Mouse (Mus musculus): ENCODE data around the gene Gm960.

The Gm960 gene

DNA sequence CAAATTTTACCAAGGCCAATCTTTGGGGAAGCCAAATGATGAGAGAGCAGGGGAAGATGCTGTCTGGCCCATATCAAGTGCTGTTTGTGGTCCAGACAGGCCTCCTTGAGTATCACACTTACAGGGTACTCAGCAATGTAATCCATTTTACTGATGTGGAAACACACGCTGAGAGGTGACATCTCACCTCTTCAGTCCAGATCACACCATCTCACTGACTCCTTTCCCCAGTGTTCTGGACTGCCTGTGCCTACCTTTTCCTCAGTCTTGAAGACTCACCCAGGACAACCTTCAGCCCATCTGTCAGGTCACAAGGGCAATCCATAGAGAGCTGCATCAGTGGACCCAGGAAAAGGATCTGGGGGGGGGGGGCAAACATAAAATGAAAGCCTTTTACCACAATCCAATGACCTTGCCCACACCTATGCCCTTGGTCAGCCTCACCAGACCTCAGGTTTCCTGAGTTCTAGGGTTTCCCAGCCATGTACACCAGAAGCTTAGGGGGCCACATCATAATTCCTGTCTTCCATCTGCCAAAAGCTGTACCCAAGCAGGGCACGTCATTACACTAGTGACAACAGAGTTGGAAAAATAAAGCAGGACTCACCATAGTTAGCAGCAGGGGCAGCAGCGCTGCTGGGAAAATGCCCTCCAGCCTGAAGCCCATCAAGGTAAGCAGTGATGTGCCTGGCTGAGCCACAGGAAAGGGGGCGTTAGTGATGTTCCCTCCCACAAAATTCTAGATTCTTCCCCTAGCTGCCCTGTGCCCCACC lies 73.9 kb downstream of the Gm960 start:
- no peak for DNase-seq (ENCODE audit: low spot score in 2 of 2)

DNA sequence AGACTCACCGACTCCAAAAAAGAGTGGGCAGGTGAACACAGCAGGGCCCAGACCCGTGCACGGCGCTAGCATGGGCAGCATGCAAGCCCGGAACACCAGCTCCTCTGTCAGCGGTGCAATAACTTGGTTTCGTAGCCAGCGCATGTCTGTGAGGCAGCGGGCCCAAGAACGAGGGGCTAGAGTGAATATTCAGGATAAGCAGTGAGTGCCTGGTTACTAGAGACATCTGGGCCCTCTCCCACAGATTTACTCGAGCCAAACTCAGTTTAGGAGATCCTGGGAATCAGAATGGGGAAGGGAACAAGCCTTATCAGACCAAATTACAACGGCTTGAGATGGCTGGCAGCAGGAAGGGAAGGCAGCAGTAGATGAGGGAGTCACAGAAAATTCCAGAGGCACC lies 74.5 kb downstream of the Gm960 start:
- DNase-seq (ENCODE audit: low spot score in 2 of 2): no peak

DNA sequence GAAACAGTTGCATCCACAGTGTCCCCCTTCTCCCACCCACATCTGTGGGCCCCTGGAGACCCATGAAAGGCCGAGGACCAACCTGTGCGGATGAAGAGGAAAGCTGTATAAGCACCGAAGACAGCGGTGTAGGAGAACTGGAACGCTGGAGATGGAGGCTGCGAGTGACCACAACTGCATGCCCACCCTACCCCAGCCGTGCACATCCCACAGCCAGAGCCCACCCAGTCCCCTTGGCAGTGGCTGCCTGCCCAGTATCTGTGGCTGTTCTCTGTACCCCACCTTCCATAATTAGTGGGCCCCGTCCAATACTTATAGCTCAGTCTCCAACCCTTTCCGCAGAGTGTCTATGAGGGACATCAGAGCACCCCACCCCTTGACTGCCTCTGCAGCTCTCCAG lies 75.0 kb downstream of the Gm960 start:
- no peak for DNase-seq (ENCODE audit: low spot score in 2 of 2)

DNA sequence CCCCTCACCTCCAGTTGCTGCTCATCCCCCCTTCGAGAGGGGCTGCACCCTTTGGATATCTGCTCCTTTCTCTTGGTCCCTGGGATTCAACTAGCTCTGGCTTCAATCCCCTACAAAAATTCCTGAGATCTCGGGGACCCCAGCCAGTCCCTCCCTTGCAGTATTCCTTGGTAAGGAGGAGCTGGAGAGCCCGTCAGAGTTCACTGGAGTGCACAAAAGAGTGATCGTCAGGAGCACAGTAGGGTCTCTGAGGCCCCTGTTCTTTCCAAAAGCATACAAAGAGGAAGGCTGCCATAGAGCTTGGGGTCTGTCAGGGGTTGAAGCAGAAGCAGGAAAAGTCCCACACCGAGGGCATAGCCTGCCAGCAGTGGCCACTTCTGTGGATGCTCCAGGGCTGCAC lies 75.7 kb downstream of the Gm960 start:
- no peak for DNase-seq (ENCODE audit: low spot score in 2 of 2)

DNA sequence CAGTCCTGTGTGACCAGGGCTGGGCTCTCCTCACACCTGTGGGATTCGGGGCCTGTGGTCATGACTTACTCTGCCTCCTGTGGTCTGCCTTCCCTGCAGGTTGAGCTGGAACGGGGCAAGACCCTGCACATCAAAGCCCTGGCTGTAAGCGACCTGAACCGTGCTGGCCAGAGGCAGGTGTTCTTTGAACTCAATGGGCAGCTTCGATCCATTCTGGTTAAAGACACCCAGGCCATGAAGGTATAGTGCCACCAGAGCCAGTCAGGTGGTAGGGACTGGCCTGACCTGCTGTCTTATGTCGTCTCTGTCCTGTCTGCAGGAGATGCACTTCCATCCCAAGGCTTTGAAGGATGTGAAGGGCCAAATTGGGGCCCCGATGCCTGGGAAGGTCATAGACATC lies 77.7 kb downstream of the Gm960 start:
- no peak for DNase-seq (ENCODE audit: low spot score in 2 of 2)

DNA sequence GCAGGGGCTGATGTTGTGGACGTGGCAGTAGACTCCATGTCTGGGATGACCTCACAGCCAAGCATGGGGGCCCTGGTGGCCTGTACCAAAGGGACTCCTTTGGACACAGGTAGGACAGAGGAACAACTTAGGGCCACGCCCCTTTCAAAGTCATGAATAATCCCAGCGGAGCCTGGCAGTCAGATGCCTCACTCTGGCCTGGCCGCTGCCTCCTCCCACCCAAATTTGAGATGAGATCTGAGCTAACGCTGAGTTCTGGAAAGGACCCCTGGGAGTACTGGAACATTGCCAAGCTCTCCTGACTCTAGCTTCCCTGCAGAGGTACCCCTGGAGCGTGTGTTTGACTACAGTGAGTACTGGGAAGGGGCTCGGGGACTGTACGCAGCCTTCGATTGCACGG lies 79.0 kb downstream of the Gm960 start:
- no peak for DNase-seq (ENCODE audit: low spot score in 2 of 2)

DNA sequence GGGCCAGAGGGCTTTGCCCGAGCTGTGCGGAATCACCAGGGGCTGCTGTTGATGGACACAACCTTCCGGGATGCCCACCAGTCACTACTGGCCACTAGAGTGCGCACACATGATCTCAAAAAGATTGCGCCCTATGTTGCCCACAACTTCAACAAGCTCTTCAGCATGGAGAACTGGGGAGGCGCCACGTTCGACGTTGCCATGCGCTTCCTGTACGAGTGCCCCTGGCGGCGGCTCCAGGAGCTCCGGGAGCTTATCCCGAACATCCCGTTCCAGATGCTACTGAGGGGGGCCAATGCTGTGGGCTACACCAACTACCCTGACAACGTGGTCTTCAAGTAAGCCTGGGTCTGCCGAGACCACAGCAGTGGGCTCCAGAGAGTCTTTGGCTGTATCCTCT lies 80.3 kb downstream of the Gm960 start:
- DNase-seq (ENCODE audit: low spot score in 2 of 2): no peak

DNA sequence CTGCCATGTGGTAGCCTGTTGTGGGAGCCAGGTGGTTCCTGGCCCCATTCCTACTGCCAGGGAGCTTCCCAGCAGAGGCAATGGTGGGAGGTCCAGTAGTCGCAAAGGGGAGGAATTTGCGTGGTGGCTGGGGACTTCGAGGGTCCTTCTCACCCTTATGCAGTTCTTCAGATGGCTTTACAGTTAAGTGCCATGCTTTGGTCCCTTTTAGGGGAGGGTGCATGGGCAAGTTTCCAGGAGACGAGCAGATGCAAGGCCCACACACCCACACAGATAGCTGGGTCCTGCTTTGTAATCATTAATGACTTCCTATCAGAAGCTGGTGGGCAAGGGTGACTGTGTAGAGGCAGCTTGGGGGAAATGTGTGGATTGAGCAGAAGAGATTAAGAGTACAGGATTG lies 81.9 kb downstream of the Gm960 start:
- DNase-seq (ENCODE audit: low spot score in 2 of 2): no peak

DNA sequence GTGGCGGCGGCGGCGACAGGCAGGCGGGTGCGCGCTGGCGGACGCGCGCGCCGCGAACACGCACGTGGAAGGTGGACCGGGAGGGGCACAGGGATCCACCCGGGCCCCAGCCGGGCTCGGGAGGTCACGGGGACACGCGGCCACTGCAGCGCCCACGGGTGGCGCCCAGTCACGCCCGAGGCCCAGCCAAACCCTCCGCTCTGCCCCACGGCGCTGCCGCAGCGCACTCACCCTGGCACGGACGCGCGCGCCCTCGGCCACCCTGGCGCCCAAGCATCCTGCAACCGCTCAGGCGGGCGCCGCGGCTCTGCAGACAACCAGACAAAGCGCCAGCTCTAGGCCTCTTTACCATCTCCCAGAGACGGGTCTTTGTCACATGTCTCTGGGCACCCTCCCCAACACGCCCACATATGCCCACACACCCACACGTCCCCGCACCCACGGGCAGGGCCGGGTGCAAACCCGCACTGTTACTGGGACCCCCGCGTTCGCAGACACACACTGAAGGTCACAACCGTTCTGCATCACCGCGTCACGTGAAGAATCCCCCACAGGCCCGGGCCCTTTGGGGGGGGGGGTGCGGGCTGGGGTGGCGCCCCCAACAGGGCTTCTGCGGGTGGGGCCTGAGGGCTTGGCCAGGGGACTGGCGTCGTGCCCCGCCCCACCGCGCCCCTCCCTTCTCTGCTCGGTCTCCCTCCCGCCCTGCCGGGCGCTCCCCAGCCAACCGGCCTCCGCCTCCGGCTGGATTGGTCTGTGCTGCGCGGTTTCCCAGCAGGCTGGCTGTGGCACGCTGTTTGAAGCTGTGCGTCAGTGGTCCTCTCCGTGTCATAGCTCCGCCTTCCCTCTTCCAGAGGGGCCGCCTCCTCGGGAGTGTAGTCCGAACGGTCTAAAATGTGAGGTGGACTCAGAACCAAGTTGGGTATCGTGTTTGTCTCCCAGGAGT lies 83.0 kb downstream of the Gm960 start, which contains the start of gene Lrfn4:
Gene Lrfn4 (minus strand): TSS at position 517 of the 943 bp plus-strand sequence.
- DNase-seq (ENCODE audit: low spot score in 2 of 2): peak in 1 of 2 experiments; percentile 39

DNA sequence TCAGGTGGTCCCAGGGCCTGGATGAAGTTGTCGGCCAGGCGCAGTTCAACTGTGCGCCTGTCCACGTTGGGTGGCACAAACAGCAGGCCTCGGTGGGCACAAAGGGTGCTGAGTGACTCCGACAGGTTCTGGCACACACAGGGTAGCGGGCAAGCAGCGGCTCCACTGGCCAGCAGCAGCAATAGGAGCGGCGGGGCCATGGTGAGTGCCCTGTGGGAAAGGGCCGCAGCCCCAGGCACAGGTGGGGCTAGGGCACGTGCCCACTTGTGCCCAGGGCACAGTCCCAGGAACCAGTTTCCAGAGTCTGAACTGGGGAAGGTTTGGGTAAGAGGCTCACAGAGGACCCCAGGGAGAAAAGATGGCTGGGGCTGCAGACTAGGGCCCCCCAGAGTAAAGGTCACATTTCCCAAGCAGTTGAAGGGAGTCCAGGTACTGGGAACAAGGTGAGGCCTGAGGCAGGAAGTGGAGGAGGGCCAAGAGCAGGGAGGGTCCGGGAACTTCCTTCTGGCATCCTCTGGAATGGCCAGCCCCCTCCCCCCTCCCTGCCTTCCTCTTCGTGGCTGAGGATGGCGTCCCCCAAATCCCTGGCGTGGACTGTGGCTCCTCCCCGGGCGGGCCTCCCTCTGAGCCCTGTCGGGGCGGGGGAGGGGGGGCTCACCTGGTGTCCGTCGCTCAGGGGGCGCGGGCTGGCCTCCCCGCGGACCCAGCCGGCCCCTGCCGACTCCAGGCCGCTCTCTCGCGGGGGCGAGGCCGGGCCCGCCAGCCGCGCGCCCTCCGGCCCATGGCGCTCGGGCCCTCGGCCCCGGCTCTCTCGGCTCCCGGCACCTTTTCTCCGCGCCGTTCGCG lies 83.9 kb downstream of the Gm960 start:
- no peak for DNase-seq (ENCODE audit: low spot score in 2 of 2)

DNA sequence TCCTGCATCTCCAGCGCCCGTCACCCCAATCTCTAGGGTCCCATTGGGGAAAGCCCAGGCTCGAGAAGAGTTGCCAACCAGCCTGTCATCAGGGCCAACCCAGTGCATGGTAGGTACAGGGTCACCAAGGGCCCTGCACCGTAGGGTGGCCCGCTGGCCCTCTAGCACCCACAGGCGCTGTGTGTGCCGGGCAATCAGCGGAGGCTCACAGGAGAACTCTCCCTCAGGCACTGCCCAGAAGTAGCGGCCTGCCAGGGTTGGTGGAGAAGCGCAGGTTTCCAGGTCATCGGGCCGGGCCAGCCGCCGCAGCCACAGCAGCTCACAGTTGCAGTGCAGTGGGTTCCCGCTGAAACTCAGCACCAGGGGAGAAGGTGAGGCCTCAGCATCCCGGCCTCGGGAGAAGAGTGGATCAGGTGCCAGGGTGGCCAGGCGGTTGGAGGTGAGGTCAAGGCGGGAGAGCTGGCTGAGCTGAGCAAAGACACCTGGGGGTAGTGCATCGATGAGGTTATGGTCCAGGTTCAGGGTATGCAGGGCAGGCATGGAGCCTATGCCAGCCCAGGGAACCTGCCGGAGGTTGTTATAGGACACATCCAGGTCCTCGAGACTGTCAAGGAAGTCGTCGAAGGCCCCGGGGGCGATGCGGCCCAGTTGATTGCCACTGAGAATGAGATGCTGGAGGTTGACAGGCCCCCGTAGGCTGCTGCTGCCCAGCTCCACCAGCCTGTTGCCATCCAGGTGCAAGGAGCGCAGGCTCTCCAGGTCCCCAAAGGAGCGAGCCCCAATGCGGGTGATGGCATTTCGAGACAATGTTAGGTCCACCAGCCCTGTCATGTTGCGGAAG lies 84.8 kb downstream of the Gm960 start:
- no peak for DNase-seq (ENCODE audit: low spot score in 2 of 2)

DNA sequence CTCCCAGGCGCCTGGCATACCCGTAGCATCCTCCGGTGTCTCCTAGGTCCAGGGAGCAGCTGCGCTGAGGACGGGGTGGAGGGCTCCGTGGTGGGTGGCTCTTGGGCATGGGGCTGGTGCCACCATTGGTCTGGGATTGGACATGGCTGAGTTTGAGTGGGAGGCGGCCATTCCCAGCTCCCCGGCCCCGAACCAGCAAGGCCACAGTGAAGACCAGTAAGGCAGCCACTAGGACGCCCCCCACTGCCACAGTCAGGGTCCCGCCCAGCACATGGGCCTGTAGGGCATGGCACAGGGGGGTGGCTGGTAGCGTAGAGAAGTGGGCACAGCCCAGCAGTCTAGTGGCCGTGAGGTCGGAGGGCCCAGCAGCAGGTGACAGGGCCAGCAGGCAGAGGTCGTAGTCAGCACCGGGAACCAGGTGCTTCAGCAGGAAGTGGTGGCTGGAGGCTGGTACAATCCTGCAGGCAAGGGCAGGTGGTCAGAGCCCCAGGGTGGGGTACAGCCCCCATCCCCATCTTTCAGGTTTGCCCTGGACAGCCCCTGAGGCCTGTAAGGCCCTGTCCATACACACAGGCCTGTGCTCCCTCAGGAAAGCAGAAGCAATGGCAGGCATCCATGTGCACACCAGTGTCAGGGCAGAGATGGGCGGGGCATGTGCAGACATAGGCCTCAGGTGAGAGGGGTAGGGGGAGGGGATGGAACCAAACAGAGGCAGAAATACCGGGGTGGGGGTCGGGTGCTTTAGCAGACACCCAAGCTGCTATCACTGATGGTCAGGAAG lies 86.1 kb downstream of the Gm960 start:
- DNase-seq (ENCODE audit: low spot score in 2 of 2): no peak

DNA sequence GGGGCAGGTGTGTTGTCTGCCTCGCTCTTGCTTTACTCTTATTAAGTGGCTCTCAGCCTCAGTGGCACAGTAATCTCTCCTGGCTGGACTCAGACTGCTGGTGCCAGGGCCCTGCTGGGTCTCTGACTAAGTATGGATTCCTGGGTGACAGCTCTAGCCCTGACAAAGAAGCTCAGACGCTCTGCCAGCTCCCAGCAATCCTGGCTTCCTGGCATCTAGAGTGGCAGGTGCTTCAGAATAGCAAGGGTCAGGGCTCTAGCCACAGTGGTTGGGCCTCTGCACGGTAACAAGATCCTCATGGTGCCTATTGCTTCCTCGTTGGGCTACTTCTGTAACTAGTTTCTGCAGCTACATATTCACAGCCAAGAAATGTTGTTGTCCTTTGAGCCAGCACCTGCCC lies 88.4 kb downstream of the Gm960 start:
- no peak for DNase-seq (ENCODE audit: low spot score in 2 of 2)

DNA sequence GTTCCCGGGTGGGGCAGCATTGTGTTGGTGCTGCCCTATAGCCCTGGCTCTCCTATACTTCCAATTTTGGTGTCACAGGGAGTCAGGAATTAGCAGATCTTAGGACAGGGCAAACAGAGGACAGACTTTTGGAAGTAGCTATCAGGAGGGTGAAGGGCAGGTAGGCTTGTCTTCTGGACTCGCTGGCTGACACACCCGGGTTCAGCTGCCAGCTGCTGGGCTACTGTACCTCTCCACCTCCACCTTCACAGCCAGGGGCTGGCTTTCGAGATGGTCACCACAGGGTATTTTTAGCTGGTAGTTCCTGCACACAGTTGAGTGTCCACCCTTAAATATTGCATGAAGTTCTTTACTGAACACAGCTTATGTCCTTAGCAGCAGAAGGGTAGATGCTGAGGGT lies 90.0 kb downstream of the Gm960 start:
- DNase-seq (ENCODE audit: low spot score in 2 of 2): no peak

DNA sequence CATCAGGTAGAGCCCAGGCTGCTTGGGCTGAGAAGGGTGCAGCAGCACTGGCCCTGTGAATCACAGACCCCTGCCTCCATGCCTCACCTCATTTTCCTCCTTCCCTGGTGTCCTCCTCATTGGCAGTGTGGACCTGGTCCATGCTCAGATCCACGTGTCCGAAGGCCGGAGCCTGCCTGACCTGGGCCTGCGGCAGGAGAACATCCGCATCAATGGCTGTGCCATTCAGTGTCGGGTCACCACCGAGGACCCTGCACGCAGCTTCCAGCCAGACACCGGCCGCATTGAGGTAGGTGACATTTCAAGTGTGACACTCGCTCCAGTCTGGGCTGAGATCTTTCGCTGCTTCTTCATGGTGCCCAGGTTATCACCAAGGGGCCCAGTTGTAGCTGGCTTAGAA lies 91.1 kb downstream of the Gm960 start:
- no peak for DNase-seq (ENCODE audit: low spot score in 2 of 2)

DNA sequence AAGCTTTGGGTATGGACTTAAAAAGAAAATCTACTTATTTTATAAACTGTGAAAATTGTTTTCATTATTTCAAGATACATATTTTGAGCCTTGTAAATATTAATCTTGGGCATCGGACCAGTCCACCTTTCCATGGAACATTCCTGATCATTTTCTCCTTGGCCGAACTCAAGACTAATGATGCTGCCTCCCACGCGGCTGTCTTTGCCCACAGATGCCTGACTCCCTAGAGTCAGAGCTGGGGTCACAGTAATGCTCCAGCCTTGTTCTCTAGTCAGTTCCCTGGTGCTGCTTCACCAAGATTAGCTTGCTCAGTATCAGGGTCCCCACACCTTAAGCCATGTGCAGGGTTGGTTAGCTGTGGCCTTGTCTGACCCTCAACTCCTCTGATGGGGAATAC lies 92.8 kb downstream of the Gm960 start:
- DNase-seq (ENCODE audit: low spot score in 2 of 2): no peak

DNA sequence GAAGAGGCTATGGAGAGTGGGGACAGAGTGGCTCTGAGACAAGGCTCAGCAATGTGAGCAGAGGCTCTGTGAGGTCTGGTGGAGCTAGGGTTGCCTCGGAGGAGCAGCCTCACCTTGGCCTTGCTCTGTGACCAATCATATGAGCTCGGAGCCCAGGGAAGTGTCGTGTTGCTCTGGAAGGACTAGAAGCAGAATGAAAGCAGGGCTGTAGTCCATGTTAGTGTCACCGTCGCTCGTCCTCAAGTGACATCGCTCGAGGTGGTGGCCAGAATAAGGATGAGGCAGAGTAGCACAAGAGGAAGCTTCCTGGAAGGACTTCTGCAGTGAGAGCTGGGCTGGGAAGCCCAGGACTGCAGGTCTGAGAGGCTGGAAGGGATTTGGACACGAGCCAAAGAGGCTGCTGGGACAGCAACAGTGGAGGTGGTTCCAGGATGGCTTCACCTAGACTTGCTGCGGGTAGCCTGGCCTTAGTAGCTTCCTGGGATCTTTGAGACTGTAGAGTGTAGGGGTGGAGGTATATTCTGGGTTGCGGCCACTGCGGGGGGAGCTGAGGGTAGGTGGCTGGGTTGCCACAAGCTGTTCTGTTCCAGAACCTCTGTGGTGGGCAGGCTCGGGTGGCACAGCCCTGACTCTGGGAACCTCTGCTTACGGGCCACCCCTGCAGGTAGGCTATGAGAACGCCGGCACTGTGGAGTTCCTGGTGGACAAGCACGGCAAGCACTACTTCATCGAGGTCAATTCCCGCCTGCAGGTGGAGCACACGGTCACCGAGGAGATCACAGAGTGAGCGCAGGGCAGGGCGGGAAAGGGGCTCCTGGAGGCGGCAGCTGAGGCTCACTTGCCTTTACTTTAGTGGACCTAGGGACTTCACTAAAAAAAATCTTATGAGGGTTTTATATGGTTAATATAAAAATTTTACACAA lies 94.4 kb downstream of the Gm960 start:
- DNase-seq (ENCODE audit: low spot score in 2 of 2): peak in 1 of 2 experiments; percentile 28

DNA sequence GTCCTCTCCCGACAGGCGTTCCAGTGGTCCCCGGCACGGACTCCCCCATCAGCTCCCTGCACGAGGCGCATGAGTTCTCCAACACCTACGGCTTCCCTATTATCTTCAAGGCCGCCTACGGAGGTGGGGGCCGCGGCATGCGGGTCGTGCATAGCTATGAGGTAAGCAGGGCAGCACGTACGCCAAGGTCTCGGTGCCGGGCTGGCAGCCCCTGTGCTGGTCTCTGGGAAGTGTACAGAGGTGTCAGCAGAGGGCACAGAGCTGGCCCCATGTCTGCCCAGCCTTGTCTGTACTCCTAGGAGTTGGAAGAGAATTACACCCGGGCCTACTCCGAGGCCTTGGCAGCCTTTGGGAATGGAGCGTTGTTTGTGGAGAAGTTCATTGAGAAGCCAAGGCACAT lies 96.0 kb downstream of the Gm960 start:
- DNase-seq (ENCODE audit: low spot score in 2 of 2): no peak

DNA sequence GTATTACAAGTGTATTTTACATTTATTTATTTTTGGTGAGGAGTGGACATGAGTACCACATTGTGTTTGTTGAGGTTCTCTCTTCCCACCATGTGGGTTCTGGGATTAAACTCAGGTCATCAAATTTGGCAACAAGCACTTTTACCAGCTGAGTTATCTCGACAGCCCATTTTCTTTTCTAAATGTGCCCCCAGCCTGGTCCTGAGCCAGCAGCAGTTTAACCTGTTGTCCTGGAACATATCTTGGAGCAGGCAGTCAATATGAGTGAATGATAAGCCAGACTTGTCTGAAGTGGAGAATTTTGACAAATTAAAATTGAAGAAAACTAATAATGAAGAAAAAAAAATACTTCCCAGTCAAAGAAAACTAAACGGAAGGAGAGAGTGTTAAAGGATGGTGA lies 102.4 kb downstream of the Gm960 start:
- DNase-seq (ENCODE audit: low spot score in 2 of 2): no peak
